Mouse (Mus musculus) cortical plate, adult 2 months (tissue): ENCODE data around the gene N4bp2.

Source experiments
- CTCF ChIP-seq: fragments of 200-500 bp; IDR thresholded peaks from 2 replicates; pipeline ENCODE4 v1.5.1; 2011; ENCODE audit warnings: mild to moderate bottlenecking, control low read depth, low read length; ENCODE audit not compliant: insufficient read depth; ENCODE audit errors: extremely low read depth
- POLR2A ChIP-seq: fragments of 200-500 bp; IDR thresholded peaks from 2 replicates; pipeline ENCODE4 v1.6.1; 2011; ENCODE audit warnings: mild to moderate bottlenecking, low read length, control low read depth; ENCODE audit not compliant: insufficient read depth; ENCODE audit errors: extremely low read depth

DNA sequence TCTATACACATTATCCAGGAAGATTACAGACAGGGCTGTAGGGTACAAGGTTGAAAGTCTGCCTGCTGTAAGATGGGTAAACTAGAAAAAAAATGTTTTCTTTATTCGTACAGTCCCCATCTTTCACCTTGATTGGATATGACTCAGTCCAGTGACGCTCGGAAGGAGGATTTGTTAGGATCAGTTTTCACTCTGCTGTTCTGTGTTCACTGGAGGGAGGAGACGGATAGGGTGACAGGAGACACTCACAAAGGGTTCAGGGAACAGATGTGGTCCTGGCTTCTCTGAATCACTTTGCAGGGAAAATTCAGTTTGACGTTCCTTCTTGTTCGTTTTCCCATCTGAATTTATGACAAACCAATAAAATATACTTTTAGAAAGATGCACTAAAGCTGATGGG is 74.7 kb downstream of the N4bp2 start:
- TF ChIP-seq CTCF (no peak), POLR2A (no peak)
